Mouse (Mus musculus) layer of hippocampus, adult 2 months (tissue): ENCODE data around the gene Adck1. TPM values are rescaled to one million over a fixed set of nuclear protein-coding genes. Genes with fewer than 3 reads are reported as not detected.

ENCODE experiments used
- DNase-seq, 2 experiments: peaks; one replicate each; pipeline ENCODE4 v3.0.0; 2022; ENCODE audit warnings: low spot score in 2 of 2
- H3K27ac ChIP-seq: fragments of 200-600 bp; 2 replicates; pipeline ENCODE4 v1.8.1; 2022
- H3K4me3 ChIP-seq: fragments of 200-600 bp; 2 replicates; pipeline ENCODE4 v1.8.1; 2022; ENCODE audit warnings: mild to moderate bottlenecking
- CTCF ChIP-seq: fragments of 200-600 bp; conservative IDR thresholded peaks from 2 replicates; pipeline ENCODE4 v1.8.1; 2022; ENCODE audit warnings: antibody characterized with exemption, mild to moderate bottlenecking, moderate library complexity
- total RNA-seq, 2 experiments: library from RNA; stranded (reverse); gene quantifications; 2 replicates each; pipeline ENCODE4 v1.2.3; 2021

Adck1 gene
- total RNA-seq, 2 experiments from 2014 or later, result 32.3 to 32.4 TPM

DNA sequence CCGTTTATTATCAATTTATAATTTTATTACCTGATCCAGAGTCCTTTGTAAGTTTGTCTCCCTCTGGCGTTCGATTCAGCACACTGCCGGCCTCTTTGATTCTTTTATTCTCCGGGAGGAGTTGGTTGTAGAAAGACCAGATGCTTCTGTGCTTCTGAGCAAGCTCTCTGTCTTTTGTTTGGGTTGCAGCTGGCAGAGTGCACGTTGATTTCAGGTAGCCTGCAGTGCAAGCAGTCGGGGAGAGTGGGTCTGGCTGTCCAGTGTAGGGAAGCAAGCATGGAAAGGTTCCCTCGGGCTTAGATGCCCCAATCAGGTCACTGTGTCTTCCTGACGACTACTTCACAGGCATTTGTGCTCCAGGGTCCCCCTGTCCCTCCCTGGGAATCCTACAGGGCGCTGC is 16.5 kb downstream of the Adck1 start:
- TF ChIP-seq CTCF, result peak; percentile 91
- H3K4me3 ChIP-seq, result no peak overlapping the region
- peak in 1 of 2 experiments; percentile 64 for DNase-seq
- H3K27ac ChIP-seq, result no peak overlapping the region

DNA sequence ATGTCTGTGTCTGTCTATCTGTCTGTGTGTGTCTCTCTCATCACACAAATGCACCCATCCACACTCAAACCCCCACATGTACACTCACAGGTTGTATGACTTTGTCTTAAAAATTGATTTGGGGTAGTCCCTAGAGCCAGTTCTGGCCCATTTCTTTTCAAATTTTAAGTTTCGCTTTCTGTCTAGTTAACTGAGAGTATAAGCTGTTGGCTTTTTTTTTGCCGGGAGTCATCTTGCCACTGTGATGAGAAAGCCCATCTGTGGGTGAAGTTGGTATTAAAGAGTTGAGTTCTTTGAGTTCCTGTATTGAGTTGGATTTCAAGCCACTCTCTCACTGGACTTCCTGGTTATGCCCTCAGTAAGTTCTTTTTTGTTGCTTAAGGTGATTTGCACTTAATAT is 17.9 kb downstream of the Adck1 start:
- no peak overlapping the region for H3K27ac ChIP-seq

DNA sequence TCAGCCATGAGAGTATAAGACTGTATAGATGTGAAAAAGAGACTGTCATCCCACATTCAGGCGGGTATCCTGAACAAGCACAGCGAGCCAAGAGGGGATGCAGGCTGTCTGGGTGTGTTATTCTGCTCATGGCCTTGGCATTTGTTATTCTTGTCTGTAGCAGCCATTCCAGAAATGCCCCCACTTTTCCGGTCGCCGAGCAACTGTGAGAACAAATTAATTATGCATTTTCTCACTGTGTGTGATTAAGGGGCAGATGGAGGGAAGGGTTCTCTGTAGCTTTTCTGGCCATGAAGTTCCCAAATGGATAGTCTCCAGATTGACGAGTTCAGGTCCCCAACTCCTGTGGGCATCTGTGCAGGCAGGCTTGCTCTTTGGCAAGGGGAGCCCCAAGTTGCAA is 28.5 kb downstream of the Adck1 start:
- Histone ChIP-seq H3K27ac (peak overlapping the region; percentile 78), H3K4me3 (no peak overlapping the region)
- DNase-seq, result peak; percentile 68 to 81
- no peak for TF ChIP-seq CTCF

More for the DNA sequence above, 17.9 kb downstream of the Adck1 start:
- H3K4me3 ChIP-seq, result no peak overlapping the region
- DNase-seq, result no peak
- TF ChIP-seq CTCF, result no peak

DNA sequence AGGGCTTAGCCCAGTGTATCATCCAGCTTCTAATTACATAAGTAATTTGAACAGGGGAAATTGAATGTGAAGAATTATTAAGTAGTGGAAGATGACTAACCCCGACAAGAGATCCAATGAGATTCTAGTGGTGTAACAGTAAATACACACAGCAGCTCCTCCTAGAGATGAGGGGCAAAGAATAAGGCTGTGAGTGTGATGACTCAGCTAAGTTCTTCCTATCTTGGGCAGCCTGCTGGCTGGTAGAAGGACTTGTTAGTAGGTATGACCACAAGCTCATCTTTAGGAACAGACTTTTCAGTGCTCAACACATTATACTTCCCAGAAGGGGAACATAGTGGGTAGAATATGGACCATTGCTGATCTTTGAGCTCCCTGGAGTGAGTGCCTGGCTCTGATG is 38.3 kb downstream of the Adck1 start:
- TF ChIP-seq CTCF, result no peak
- Histone ChIP-seq H3K27ac (no peak overlapping the region), H3K4me3 (no peak overlapping the region)
- no peak for DNase-seq

DNA sequence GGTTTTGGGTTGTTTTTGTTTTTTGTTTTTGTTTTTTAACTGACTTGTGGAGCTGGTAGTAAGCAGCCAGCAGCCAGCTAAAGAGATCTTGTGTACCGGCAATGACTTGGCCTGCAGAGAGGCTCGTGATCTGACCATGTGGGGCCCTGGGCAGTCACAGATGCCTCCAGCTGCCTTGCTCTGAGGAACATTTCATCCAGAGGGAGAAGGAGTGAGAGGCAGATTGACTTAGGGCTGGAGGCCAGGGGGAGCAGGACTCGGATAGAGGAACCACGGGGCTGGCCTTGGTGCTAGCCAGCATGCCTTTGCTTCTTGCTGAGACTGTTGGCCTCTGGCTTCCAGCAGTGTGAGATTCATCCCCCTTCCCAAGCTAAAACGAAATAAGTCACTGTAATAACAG is 43.2 kb downstream of the Adck1 start:
- no peak for DNase-seq
- no peak for TF ChIP-seq CTCF
- Histone ChIP-seq H3K4me3 (no peak overlapping the region), H3K27ac (peak overlapping the region; percentile 48)

DNA sequence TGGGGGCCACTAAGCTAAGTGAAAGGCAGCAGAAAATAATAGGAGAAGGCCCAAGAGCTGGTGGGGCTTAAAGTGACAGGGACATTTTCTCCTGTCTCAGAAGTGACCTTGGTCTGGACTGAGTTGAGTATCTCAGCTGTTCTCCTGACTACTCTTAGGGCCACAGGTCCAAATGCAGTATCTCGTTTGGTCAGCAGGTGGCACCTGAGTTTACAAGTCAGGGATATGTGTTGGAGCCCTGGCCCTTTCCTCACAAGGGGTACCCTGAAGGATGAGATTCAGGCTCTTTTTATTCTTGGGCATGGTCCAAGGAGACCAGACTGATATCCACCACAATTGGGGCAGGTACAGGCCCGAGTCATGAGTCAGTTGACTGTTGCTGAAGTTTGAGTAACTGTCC is 44.8 kb downstream of the Adck1 start:
- DNase-seq, result peak; percentile 46 to 85
- Histone ChIP-seq H3K4me3 (no peak overlapping the region), H3K27ac (no peak overlapping the region)
- TF ChIP-seq CTCF, result peak; percentile 87

DNA sequence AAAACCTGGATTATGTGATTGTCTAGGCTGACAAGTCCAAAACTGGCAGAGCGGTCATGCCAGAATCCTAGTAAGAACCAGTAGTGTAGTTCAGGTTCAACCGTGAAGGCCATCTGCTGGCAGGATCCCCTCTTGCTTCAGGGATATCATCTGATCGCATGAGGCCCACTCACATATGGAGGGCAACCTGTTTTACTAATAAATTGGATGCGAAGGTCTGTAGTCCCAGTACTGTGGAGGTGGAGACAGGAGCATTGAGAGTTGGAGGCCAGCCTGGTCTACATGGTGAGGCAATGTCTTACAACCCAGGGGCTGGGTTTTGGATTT is 47.6 kb downstream of the Adck1 start:
- 0 out of 2 replicates have a peak, but pooled peaks have one; percentile 3 for TF ChIP-seq CTCF
- no peak overlapping the region for H3K4me3 ChIP-seq
- peak overlapping the region; percentile 71 for H3K27ac ChIP-seq
- DNase-seq, result peak; percentile 43 to 48

DNA sequence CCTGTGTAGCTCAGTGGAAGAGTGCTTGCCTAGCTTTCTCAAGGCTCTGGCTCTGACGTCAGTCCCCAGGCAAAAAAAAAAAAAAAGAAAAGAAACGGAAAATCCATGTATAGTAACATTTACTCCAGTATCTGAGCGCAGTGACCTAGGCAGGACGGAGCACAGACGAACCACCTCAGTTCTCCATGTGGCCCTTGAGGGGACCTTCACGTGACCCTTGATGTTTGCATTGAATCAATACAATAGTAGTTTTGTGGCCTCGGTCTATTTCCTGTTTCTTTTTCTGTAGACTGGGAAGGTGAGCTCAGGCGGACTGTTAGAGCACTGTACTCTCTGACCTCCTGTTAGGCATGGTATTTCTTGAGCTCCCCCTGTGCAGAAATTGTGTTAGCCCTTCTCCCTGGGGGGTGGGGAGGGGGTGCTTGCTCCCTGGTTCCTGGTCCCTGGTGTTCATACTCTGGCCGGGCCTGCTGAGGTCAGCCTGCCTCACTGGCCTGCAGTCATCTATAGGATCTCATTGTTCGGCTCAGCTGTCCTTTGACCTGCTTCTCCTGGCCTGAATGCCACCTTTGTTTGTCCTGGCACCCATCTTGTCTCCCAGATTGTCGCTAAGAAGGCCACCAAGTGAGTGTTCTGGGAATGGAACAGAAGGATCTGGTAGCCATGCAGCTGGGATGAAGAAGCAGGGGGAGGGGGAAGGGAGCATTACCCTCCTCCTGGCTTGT is 48.1 kb downstream of the Adck1 start:
- H3K4me3 ChIP-seq, result no peak overlapping the region
- H3K27ac ChIP-seq, result peak overlapping the region; percentile 71
- DNase-seq, result no peak
- TF ChIP-seq CTCF, result no peak

DNA sequence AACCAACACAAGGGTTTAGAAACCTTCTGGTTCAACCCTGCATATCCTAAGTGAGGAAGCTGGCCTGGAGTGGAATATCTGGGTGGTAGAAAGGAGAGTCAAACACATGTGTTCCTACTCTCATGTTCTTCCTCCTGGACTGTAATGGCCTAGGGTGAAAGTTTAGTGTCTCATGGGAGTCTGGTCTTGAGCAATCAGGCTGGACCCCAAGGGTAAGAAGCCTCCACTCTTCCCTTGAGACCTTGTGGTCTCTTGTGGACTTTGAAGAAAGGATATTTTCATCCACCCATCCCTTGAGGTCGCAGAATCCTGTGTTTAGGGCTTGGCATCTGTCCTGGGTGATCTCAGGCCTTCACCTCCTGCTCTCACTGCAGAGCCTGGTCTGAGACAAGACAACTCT is 52.9 kb downstream of the Adck1 start:
- no peak for DNase-seq
- peak overlapping the region; percentile 60; the same call in 1 of the 2 replicates for H3K27ac ChIP-seq
- no peak overlapping the region for H3K4me3 ChIP-seq
- no peak for TF ChIP-seq CTCF

DNA sequence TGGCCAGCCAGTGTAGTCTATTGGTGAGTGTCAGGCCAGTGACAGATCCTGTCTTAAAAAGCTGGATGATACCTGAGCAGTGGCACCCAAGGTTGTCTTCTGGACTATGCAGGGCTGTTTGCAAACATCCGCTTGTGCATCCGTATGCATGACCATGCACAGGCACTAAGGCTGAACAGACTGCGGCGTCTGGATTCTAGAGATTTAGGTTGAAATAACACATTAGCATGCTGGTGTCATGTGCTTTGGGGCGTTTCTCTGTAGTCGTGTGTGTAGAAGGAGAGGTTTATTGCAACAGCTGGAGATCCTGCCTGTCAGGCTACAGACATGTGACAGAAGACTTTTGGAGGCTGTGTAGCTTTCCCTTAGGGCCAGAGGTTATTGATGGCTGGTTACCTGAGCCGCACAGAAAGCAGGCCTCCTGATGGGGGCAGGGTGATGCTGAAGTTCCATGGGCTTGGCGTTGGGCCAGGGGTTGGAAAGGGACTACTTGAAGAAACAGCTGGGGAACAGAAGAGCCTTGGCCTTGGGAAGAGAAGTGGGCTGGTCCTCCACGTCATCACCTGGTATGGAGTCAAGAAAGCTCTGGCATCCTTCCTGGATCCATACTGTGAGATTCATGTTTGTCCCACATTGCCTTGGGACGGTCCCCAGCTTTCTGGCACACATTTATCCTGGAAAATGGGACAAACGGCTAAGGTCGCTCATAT is 59.7 kb downstream of the Adck1 start:
- H3K27ac ChIP-seq, result no peak overlapping the region
- no peak overlapping the region for H3K4me3 ChIP-seq
- no peak for TF ChIP-seq CTCF
- no peak for DNase-seq

DNA sequence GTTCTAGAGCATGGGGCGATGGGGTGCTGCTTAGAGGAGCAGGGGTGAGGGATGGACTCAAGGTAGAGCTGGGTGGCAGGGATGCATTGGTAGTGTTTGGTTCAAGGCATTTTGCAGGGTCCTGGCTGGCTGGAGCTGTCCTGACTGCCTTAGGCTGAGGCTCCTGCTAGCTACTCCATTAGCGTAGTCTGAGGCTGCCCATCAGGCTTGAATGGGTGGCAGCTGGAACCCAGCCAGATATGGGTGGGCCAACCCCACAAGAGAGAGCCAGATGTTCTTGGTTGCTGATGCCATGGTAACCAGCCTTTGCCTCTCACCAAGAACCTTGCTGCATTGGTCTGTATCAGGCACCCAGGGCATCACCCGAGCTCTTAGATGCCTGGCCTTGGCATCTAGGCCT is 66.6 kb downstream of the Adck1 start:
- peak overlapping the region; percentile 46; the same call in 1 of the 2 replicates for H3K27ac ChIP-seq
- DNase-seq, result no peak
- H3K4me3 ChIP-seq, result no peak overlapping the region
- no peak for TF ChIP-seq CTCF

DNA sequence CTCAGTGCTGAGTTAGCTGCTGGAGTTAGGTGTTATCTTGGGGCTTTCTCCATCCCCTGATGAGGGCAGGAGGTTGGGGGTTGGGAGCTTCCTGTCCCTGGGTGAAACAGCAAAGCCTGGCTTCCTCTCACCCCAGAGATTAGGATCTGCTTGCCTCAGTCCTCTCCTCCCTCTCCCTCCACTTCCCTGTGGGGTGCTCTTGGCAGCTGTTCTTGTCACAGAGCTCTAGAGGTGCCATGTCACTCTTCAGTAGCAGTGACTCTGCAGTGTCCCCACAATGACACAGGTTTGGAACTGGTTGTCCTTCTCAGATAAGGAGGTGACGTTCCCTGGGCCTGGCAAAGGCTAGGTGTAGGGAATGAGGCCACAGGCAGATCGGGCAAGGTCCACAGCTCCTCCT is 68.4 kb downstream of the Adck1 start:
- no peak for TF ChIP-seq CTCF
- Histone ChIP-seq H3K27ac (no peak overlapping the region), H3K4me3 (no peak overlapping the region)
- DNase-seq, result no peak

DNA sequence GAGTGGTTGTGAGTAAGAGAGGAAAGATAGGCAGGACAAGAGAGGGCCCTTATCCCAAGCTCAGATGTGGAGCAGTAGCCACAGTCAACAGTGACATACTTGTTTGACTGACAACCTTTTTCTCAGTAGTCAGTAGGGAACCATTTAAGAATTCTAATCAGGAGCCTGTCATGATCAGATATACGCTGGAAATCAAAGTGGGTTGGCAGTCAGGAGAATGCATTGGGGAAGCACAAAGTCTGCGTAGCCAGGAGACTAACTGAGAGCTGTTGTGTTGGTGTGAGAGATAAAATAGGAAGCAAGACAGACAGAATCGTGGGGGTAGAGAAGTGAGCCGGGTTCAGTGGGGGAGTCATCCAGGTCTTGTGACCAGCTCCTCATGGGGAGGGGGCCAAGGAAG is 71.9 kb downstream of the Adck1 start:
- Histone ChIP-seq H3K27ac (peak overlapping the region; percentile 33; the same call in 1 of the 2 replicates), H3K4me3 (no peak overlapping the region)
- DNase-seq, result no peak
- no peak for TF ChIP-seq CTCF

DNA sequence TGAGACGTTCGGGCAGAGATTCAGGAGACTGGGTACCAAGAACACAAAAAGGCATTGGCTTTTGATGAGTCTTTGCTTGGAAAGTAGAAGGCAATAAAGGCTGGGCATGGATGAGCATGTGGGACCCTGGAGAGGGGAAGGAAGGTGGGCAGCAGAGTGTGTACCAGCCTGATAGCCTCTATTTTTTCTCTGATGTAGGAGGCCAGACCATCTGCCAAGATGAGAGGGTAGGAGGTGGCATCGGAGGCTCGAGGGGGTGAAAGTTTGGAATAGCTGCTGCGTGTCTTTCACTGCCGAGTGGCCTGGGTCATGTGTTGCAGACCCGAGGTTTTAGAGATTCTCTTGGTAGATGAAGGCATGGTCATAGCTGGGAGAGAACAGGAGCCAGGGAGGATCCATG is 72.8 kb downstream of the Adck1 start:
- Histone ChIP-seq H3K27ac (peak overlapping the region; percentile 33; the same call in 1 of the 2 replicates), H3K4me3 (no peak overlapping the region)
- no peak for DNase-seq
- TF ChIP-seq CTCF, result no peak
